Mouse (Mus musculus) bone marrow, adult 2 months (tissue): ENCODE data around the gene Mgat4b.

Experiments
- CTCF ChIP-seq: fragments of 200-500 bp; IDR thresholded peaks from 2 replicates; pipeline ENCODE4 v1.5.1; 2011; ENCODE audit warnings: low read length, control low read depth; ENCODE audit not compliant: control insufficient read depth, insufficient read depth
- POLR2A ChIP-seq: fragments of 200-500 bp; IDR thresholded peaks from 2 replicates; pipeline ENCODE4 v1.6.1; 2011; ENCODE audit warnings: low read depth, mild to moderate bottlenecking, control low read depth, low read length, borderline replicate concordance; ENCODE audit not compliant: control insufficient read depth

DNA sequence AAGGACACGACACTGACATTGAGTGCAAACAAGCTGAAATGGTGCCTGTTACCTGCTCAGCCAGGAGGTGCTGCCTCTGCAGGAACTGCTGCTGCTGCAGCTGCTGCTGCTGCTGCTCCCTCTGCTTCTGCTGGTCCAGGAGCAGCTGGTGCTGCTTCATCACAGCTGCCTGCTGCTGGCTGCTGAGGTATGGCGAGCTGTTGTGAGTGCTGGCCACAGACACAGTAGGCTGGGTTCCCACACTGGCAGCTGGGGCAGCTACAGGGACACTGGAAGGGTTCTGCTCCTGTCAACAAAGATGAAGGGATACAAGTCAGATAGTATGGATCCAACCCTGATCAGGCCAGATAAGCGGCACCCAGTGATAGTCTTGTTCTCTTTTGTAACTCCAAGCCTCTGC, 52.5 kb downstream of the Mgat4b start:
- TF ChIP-seq CTCF (no peak), POLR2A (no peak)
